Mouse (Mus musculus): Measurements from ENCODE around the gene Zmiz2.
"Not testable (repeated sequence)": the region's sequence is repeated elsewhere in the genome, so short reads cannot be mapped to it uniquely, and the experiment has no call there.

The Zmiz2 gene

DNA sequence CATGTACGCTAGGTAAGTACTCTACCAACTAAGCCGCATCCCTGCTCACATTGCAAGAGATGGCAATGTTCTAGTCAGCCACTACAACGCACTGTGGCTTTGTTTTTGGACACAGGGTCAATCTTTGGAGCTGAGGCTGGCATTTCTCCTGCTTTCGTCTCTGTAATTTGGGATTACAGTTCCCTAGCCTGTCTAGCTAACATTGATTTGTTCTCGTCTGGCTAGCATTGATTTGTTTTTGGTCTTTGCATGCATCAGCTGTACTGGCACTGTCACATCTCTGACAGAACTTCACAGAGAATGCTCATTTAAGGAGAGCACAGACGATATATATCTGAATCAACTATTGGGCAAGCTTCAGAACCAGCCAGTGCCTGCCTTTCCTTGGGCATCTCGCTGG, 41.3 kb downstream of the Zmiz2 start:
- DNase-seq, result no peak

DNA sequence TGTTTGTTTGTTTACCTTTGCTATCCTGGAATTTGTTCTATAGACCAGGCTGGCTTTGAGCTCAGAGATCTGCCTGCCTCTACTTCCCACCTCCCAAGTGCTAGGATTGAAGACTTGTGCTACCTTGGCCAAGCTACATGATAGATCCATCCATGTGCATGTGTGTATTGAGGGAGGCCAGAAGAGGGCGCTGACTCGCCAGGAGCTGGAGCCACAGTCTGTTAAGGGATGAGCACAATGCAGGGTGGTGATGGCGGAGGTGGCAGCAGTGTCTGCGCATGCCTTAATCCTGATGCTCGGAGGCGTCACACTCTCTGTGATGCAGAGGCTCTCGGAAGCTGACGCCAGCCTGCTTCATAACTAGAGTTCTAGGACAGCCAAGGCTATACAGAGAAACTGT, 47.6 kb downstream of the Zmiz2 start:
- peak; percentile 59 for DNase-seq

- DNase-seq, result no peak
These were observed 48.8 kb downstream of the Zmiz2 start for GRCm38 (mm10) chr11:6437667-6438066.

GRCm38 (mm10) chr11:6440171-6440570, 51.3 kb downstream of the Zmiz2 start:
- no peak for DNase-seq

- DNase-seq, result no peak
These were observed 53.7 kb downstream of the Zmiz2 start for GRCm38 (mm10) chr11:6442566-6442965.

DNA sequence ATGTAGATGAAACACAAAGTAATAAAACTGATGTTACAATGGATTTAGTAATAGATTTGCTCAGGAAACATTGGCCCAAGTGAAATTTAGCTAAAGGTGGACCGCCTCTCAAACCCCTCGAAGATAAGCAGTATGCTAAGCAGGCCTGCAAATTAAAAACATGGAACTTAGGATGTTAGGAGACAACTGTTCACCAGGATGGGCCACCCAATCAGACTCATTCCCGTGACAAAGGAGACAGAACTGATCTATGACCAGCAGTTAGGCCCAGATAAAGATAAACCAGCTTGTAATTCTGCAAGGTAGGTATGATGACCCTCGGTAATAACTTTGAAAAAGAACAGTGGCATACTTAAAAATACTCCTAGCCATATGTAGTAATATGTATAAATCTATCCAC, 54.2 kb downstream of the Zmiz2 start:
- no peak for DNase-seq

DNA sequence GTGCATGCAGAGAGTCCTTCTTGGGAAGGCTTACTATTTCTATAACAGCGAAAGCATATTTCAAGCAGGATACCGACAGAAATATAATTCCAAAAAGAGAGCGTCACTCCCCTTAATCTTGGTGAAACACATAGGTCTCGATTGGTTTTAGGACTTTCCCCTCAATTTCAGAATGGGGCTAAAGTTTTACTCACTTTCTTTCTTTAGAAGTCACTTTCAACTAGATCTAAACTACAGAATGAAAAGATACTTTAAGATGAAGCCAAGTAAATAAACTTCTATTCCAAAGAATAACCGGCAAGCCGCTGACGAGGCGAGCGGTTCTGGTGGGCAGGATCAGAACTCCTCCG, 54.8 kb downstream of the Zmiz2 start:
- DNase-seq, result no peak

- DNase-seq, result peak; percentile 100
These were observed 55.4 kb downstream of the Zmiz2 start, which contains the start of gene H2afv for GRCm38 (mm10) chr11:6444077-6444853. TSS of gene H2afv (minus strand) at chr11:6444443.

- no peak for DNase-seq
These were observed 56.6 kb downstream of the Zmiz2 start for GRCm38 (mm10) chr11:6445441-6445840.

GRCm38 (mm10) chr11:6445951-6446350, 57.1 kb downstream of the Zmiz2 start:
- DNase-seq, result no peak

DNA sequence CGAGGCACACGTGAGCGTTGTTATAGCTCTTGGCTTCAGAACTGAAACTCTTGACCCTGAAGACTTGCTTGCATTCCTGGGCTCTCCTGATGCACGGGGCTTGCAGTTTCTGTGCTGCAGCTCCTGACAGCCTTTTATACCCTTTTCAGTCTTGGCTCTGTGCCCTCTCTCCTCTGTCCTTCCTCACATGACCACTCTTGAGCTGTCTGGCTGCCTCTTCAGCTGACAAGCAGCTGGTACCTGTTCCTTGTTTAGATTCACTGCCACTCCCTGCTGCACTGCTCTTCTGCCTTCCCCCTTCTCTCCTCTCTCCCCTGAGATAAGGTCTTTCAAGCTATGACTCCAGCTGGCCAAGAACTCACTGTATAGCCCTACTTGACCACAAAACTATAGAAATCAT, 58.6 kb downstream of the Zmiz2 start:
- DNase-seq, result no peak

- not testable (repeated sequence) for DNase-seq
These were observed 59.3 kb downstream of the Zmiz2 start for GRCm38 (mm10) chr11:6448155-6448554.
